8 mouse cellular contexts compared by ENCODE assay signal in the genomic region with DNA sequence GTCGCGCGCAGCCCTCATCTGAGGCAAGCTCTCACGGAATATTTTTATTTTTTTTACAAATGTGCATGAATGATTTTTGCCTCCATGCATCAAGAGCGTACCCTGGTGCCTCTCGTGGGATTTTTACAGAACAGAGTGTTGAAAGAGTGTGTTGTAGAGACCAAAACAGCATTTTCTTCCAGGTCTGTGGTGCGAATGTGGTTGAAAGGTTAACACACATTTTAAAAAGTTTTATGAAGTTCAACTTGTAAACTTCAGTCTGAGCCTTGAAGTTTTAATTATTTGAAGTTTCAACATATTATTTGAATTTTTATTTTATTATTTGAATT. TPM values are rescaled to one million over a fixed set of nuclear protein-coding genes. Genes with fewer than 3 reads are reported as not detected.
DNase-seq lines count a peak whose midpoint lies in the region; ATAC-seq and TF ChIP-seq lines count a peak whose summit lies in the region.

No protein-coding gene starts in this region.

- TF ChIP-seq CTCF in liver, adult 2 months (IDR thresholded peaks at IDR 0.05; ENCODE audit: low read depth, low read length), result no peak
- TF ChIP-seq CTCF in intestine, postnatal 0 days (IDR thresholded peaks at IDR 0.05; ENCODE audit: low read depth), result no peak

- WGBS in liver, adult 2 months, result 1% methylated on average over 7 of the region's 7 CpGs
- 0% methylated on average over 7 of the region's 7 CpGs for WGBS in embryonic facial prominence, embryonic 13.5 days
- under 1% methylated on average over 7 of the region's 7 CpGs for WGBS in intestine, postnatal 0 days
- WGBS in neural tube, embryonic 14.5 days, result 0% methylated on average over 7 of the region's 7 CpGs

- no peak; the same call in 1 of the 2 replicates for ATAC-seq in embryonic facial prominence, embryonic 13.5 days (ENCODE audit: insufficient number of reproducible peaks, insufficient read depth, low FRiP score, low TSS enrichment, low read depth)
- no peak; the same call in 1 of the 2 replicates for ATAC-seq in intestine, postnatal 0 days
- no peak for ATAC-seq in neural tube, embryonic 14.5 days (ENCODE audit: low read depth)

- H3K4me3 ChIP-seq in liver, adult 2 months (ENCODE audit: insufficient read depth, low read depth, low read length), result peak overlapping the region; percentile 86
- peak overlapping the region; percentile 92 for H3K4me3 ChIP-seq in embryonic facial prominence, embryonic 13.5 days
- H3K4me3 ChIP-seq in intestine, postnatal 0 days (ENCODE audit: low read depth, low read length), result peak overlapping the region; percentile 100
- H3K4me3 ChIP-seq in neural tube, embryonic 14.5 days (ENCODE audit: low read depth, low read length), result peak overlapping the region; percentile 83

- no peaks in the 10 kb centered on the region for H3K27me3 ChIP-seq in liver, adult 2 months (ENCODE audit: control insufficient read depth, insufficient read depth, low read length)
- no peaks in the 10 kb centered on the region for H3K27me3 ChIP-seq in embryonic facial prominence, embryonic 13.5 days
- H3K27me3 ChIP-seq in intestine, postnatal 0 days (replicated peaks; ENCODE audit: control insufficient read depth, insufficient read depth, low read length), result no peaks in the 10 kb centered on the region
- no peaks in the 10 kb centered on the region for H3K27me3 ChIP-seq in neural tube, embryonic 14.5 days (ENCODE audit: control insufficient read depth, insufficient read depth, low read length)

- no peak for TF ChIP-seq POLR2A in liver, adult 2 months (IDR thresholded peaks at IDR 0.05; ENCODE audit: extremely low read depth, insufficient read depth, low read length)

- peaks cover 12% of the 10 kb centered on the region; the same call in 1 of the 2 replicates for H3K36me3 ChIP-seq in liver, adult 2 months (ENCODE audit: control insufficient read depth, insufficient read depth, low read length)
- peaks cover 30% of the 10 kb centered on the region for H3K36me3 ChIP-seq in embryonic facial prominence, embryonic 13.5 days
- peaks cover 17% of the 10 kb centered on the region for H3K36me3 ChIP-seq in intestine, postnatal 0 days (ENCODE audit: control insufficient read depth, insufficient read depth)
- peaks cover 19% of the 10 kb centered on the region for H3K36me3 ChIP-seq in neural tube, embryonic 14.5 days (ENCODE audit: control insufficient read depth, insufficient read depth, low read length)

- peak overlapping the region; percentile 42; the same call in 1 of the 2 replicates for H3K9ac ChIP-seq in liver, adult 2 months (ENCODE audit: low read depth, low read length)
- H3K9ac ChIP-seq in embryonic facial prominence, embryonic 13.5 days, result peak overlapping the region; percentile 92; the same call in 1 of the 2 replicates
- H3K9ac ChIP-seq in intestine, postnatal 0 days (ENCODE audit: low read depth, low read length), result no peak overlapping the region; the same call in 1 of the 2 replicates
- H3K9ac ChIP-seq in neural tube, embryonic 14.5 days (replicated peaks; ENCODE audit: low read depth, low read length), result no peak overlapping the region; the same call in 1 of the 2 replicates

- H3K4me1 ChIP-seq in liver, adult 2 months (ENCODE audit: control insufficient read depth, insufficient read depth, low read length), result peaks cover 2% of the 10 kb centered on the region; the same call in 1 of the 2 replicates
- H3K4me1 ChIP-seq in embryonic facial prominence, embryonic 13.5 days, result peaks cover 16% of the 10 kb centered on the region
- H3K4me1 ChIP-seq in intestine, postnatal 0 days (replicated peaks; ENCODE audit: control insufficient read depth, insufficient read depth, low read length), result no peaks in the 10 kb centered on the region
- H3K4me1 ChIP-seq in neural tube, embryonic 14.5 days (ENCODE audit: control insufficient read depth, insufficient read depth, low read length), result peaks cover 4% of the 10 kb centered on the region; the same call in 1 of the 2 replicates

- H3K27ac ChIP-seq in liver, adult 2 months (replicated peaks; ENCODE audit: insufficient read depth, low read depth, low read length), result peak overlapping the region; percentile 28; the same call in 1 of the 2 replicates
- peak overlapping the region; percentile 72 for H3K27ac ChIP-seq in embryonic facial prominence, embryonic 13.5 days
- peak overlapping the region; percentile 75; the same call in 1 of the 2 replicates for H3K27ac ChIP-seq in intestine, postnatal 0 days (ENCODE audit: low read depth, low read length)
- H3K27ac ChIP-seq in neural tube, embryonic 14.5 days (ENCODE audit: low read depth, low read length), result no peak overlapping the region

- H3K9me3 ChIP-seq in embryonic facial prominence, embryonic 13.5 days, result no peaks in the 10 kb centered on the region
- no peaks in the 10 kb centered on the region for H3K9me3 ChIP-seq in intestine, postnatal 0 days (ENCODE audit: control insufficient read depth)
- H3K9me3 ChIP-seq in neural tube, embryonic 14.5 days (ENCODE audit: control insufficient read depth, low read length), result no peaks in the 10 kb centered on the region

- no peak for DNase-seq in liver, adult 2 months (ENCODE audit: extremely low read depth, low read depth, low spot score)
- no peak for DNase-seq in liver
- DNase-seq in cerebellum, postnatal 10 days, result no peak
- DNase-seq in adrenal gland, adult (ENCODE audit: inconsistent age in 2 of 2, low spot score in 1 of 2), result no peak
- no peak for DNase-seq in cerebellum, postnatal 4 days (ENCODE audit: low spot score in 2 of 2)

- H3K4me2 ChIP-seq in embryonic facial prominence, embryonic 13.5 days, result peak overlapping the region; percentile 84
- H3K4me2 ChIP-seq in intestine, postnatal 0 days (replicated peaks; ENCODE audit: low read depth), result peak overlapping the region; percentile 96
- H3K4me2 ChIP-seq in neural tube, embryonic 14.5 days (ENCODE audit: low read depth, low read length), result peak overlapping the region; percentile 89

- peaks cover 3% of the 10 kb centered on the region; the same call in 1 of the 2 replicates for H3K79me2 ChIP-seq in liver, adult 2 months (ENCODE audit: control insufficient read depth, insufficient read depth, low read length)

RNA-seq across cellular contexts. Expression of a gene that starts 0.3 kb away (rescaled TPM):
- 3.5 and 3.7 TPM in 2 replicates for total RNA-seq in liver, adult 2 months (2014; rRNA removed)
- polyA plus RNA-seq in liver, adult 2 months (2012; rRNA removed), result 2.1 TPM in 2 replicates
- 13.1 and 14.6 TPM in 2 replicates for polyA plus RNA-seq in embryonic facial prominence, embryonic 13.5 days (2015; fragmentation: Nextera tagmentation; extraction: Ambion mirVana)
- 5.1 and 5.6 TPM in 2 replicates for polyA plus RNA-seq in intestine, postnatal 0 days (2015; fragmentation: Nextera tagmentation; extraction: Ambion mirVana)
- 8.8 and 9.5 TPM in 2 replicates for polyA plus RNA-seq in neural tube, embryonic 14.5 days (2014; fragmentation: Nextera tagmentation; extraction: Ambion mirVana)

RNA-seq across cellular contexts. Expression of a gene that starts 41.7 kb away (rescaled TPM):
- total RNA-seq in liver, adult 2 months (2014; rRNA removed), result not detected in 2 replicates
- polyA plus RNA-seq in liver, adult 2 months (2012; rRNA removed), result not detected in 2 replicates
- polyA plus RNA-seq in embryonic facial prominence, embryonic 13.5 days (2015; fragmentation: Nextera tagmentation; extraction: Ambion mirVana), result not detected in 2 replicates
- not detected in 2 replicates for polyA plus RNA-seq in intestine, postnatal 0 days (2015; fragmentation: Nextera tagmentation; extraction: Ambion mirVana)
- polyA plus RNA-seq in neural tube, embryonic 14.5 days (2014; fragmentation: Nextera tagmentation; extraction: Ambion mirVana), result 0.17 TPM in 1 of 2 replicates, not detected in the other

RNA-seq across cellular contexts. Expression of a gene that starts 55.0 kb away (rescaled TPM):
- total RNA-seq in liver, adult 2 months (2014; rRNA removed), result 8.1 and 9.7 TPM in 2 replicates
- polyA plus RNA-seq in liver, adult 2 months (2012; rRNA removed), result 0.60 and 1.3 TPM in 2 replicates
- 60.5 and 63.8 TPM in 2 replicates for polyA plus RNA-seq in embryonic facial prominence, embryonic 13.5 days (2015; fragmentation: Nextera tagmentation; extraction: Ambion mirVana)
- polyA plus RNA-seq in intestine, postnatal 0 days (2015; fragmentation: Nextera tagmentation; extraction: Ambion mirVana), result 15.6 and 17.2 TPM in 2 replicates
- polyA plus RNA-seq in neural tube, embryonic 14.5 days (2014; fragmentation: Nextera tagmentation; extraction: Ambion mirVana), result 51.9 and 59.8 TPM in 2 replicates

Comparison
In these comparisons a context has a peak if more than half of its experiments do, and no peak if none do; other contexts are left out.
1. H3K9ac ChIP-seq: peak in liver, adult 2 months (single experiment) and embryonic facial prominence, embryonic 13.5 days (single experiment); none in intestine, postnatal 0 days (single experiment) and neural tube, embryonic 14.5 days (single experiment).
2. Peak in every context shown above with its lines, with median percentiles within 50 percentile points of each other: H3K4me3 ChIP-seq and H3K4me2 ChIP-seq.